In genomic region chr17:65774439-65774838, GRCm38 (mm10) we compare ENCODE assay signal across 20 mouse cellular contexts. TPM values are rescaled to one million over a fixed set of nuclear protein-coding genes. Genes with fewer than 3 reads are reported as not detected.
A peak's percentile ranks its signal among the peaks of the same experiment; 100 is the strongest.
DNase-seq lines count a peak whose midpoint lies in the region; ATAC-seq and TF ChIP-seq lines count a peak whose summit lies in the region.
"Had no signal": no experiment of that assay in that cellular context is flagged by ENCODE, and none has a peak within 500 bp of the region (broad histone marks: within the 10 kb centered on the region; RNA-seq: fewer than 3 reads in every experiment).

No protein-coding gene starts in this region.

- peaks cover 20% of the 10 kb centered on the region for H3K4me1 ChIP-seq in liver, postnatal 0 days (ENCODE audit: insufficient read depth)
- H3K4me1 ChIP-seq in liver, embryonic 12.5 days = peaks cover 35% of the 10 kb centered on the region
- H3K4me1 ChIP-seq in intestine, embryonic 15.5 days (replicated peaks) = peaks cover 19% of the 10 kb centered on the region
- H3K4me1 ChIP-seq in stomach, postnatal 0 days (replicated peaks; ENCODE audit: control insufficient read depth, insufficient read depth) = no peaks in the 10 kb centered on the region

- TF ChIP-seq EP300 in liver, postnatal 0 days (IDR thresholded peaks at IDR 0.05; ENCODE audit: low read depth) = no peak
- TF ChIP-seq EP300 in stomach, postnatal 0 days (optimal IDR thresholded peaks at IDR 0.05) = no peak

- no peak overlapping the region for H3K9ac ChIP-seq in liver, postnatal 0 days (replicated peaks)
- no peak overlapping the region for H3K9ac ChIP-seq in liver, embryonic 12.5 days
- no peak overlapping the region for H3K9ac ChIP-seq in intestine, embryonic 15.5 days
- no peak overlapping the region for H3K9ac ChIP-seq in stomach, postnatal 0 days (ENCODE audit: low read length)
- H3K9ac ChIP-seq: hindbrain, embryonic 13.5 days; limb, embryonic 12.5 days; liver, embryonic 14.5 days; neural tube, embryonic 12.5 days had no signal

- in situ Hi-C loops in Patski (cut with MboI; ENCODE audit: low pct_unique_long_range_greater_than_20kb) = loop anchor here (5.0 kb wide), 2 partner anchors 67 to 167 kb away; no protein-coding TSS in a partner anchor

- no peak overlapping the region for H3K4me2 ChIP-seq in liver, postnatal 0 days (ENCODE audit: low read depth, low read length)
- no peak overlapping the region for H3K4me2 ChIP-seq in liver, embryonic 12.5 days
- H3K4me2 ChIP-seq in intestine, embryonic 15.5 days (replicated peaks) = no peak overlapping the region
- H3K4me2 ChIP-seq in stomach, postnatal 0 days (replicated peaks; ENCODE audit: low read depth) = no peak overlapping the region
- H3K4me2 ChIP-seq: hindbrain, embryonic 13.5 days; limb, embryonic 12.5 days; neural tube, embryonic 12.5 days had no signal

- WGBS in liver, postnatal 0 days (ENCODE audit: insufficient replicate concordance) = 51% methylated on average over 7 of the region's 7 CpGs
- WGBS in liver, embryonic 12.5 days (ENCODE audit: insufficient replicate concordance) = 55% methylated on average over 7 of the region's 7 CpGs
- WGBS in intestine, embryonic 15.5 days = 38% methylated on average over 7 of the region's 7 CpGs
- 47% methylated on average over 7 of the region's 7 CpGs for WGBS in stomach, postnatal 0 days

- H3K4me3 ChIP-seq in liver, postnatal 0 days (ENCODE audit: low read depth, low read length) = no peak overlapping the region
- H3K4me3 ChIP-seq in liver, embryonic 12.5 days = no peak overlapping the region
- no peak overlapping the region for H3K4me3 ChIP-seq in intestine, embryonic 15.5 days (replicated peaks)
- no peak overlapping the region for H3K4me3 ChIP-seq in stomach, postnatal 0 days (ENCODE audit: low read depth, low read length)
- H3K4me3 ChIP-seq: heart, embryonic 10.5 days; hindbrain, embryonic 13.5 days; left cerebral cortex, adult 2 months; limb, embryonic 12.5 days; neural tube, embryonic 12.5 days had no signal

- H3K27ac ChIP-seq in liver, postnatal 0 days (ENCODE audit: low read depth) = no peak overlapping the region
- no peak overlapping the region for H3K27ac ChIP-seq in liver, embryonic 12.5 days
- H3K27ac ChIP-seq in intestine, embryonic 15.5 days = peak overlapping the region; percentile 36; the same call in 1 of the 2 replicates
- no peak overlapping the region for H3K27ac ChIP-seq in stomach, postnatal 0 days (replicated peaks)
- H3K27ac ChIP-seq: heart, embryonic 10.5 days; hindbrain, embryonic 13.5 days; left cerebral cortex, adult 2 months; limb, embryonic 12.5 days; liver, embryonic 14.5 days; neural tube, embryonic 12.5 days had no signal

- peak; percentile 18 for DNase-seq in liver, postnatal 0 days
- DNase-seq in Patski (ENCODE audit: low read depth, low spot score) = no peak
- peak; percentile 47 for DNase-seq in stomach, postnatal 0 days (ENCODE audit: low spot score)
- DNase-seq in spleen, postnatal 14 days (ENCODE audit: low spot score in 2 of 2) = no peak
- DNase-seq in thymus, postnatal 14 days = no peak
- DNase-seq: cerebellum, adult 11 months; cerebellum, postnatal 14 days; gastrocnemius, postnatal 25 days; heart, postnatal 10 days; kidney, adult 8-10 months; thymus, adult 2 months had no signal

- TF ChIP-seq CTCF in liver, postnatal 0 days (IDR thresholded peaks at IDR 0.05; ENCODE audit: low read depth) = no peak
- no peak for TF ChIP-seq CTCF in Patski (IDR thresholded peaks at IDR 0.05)
- no peak for TF ChIP-seq CTCF in stomach, postnatal 0 days (IDR thresholded peaks at IDR 0.05; ENCODE audit: low read depth)

- ATAC-seq in liver, postnatal 0 days = peak; percentile 77
- ATAC-seq in liver, embryonic 12.5 days = no peak
- ATAC-seq in Patski = peak; percentile 23
- peak; percentile 81 for ATAC-seq in intestine, embryonic 15.5 days
- peak; percentile 86 for ATAC-seq in stomach, postnatal 0 days (ENCODE audit: low FRiP score, low TSS enrichment)
- ATAC-seq: lung, postnatal 0 days had no signal

- POLR2A ChIA-PET in Patski (lab: Charles Lee) = interaction anchor here (1.0 kb wide), 1 partner anchor 8 kb away, joined by 6 read pairs; the partner anchor contains the start of gene Ppp4r1

- H3K36me3 ChIP-seq in liver, postnatal 0 days (replicated peaks; ENCODE audit: insufficient read depth, low read length) = no peaks in the 10 kb centered on the region
- H3K36me3 ChIP-seq in liver, embryonic 12.5 days = no peaks in the 10 kb centered on the region
- no peaks in the 10 kb centered on the region for H3K36me3 ChIP-seq in intestine, embryonic 15.5 days
- no peaks in the 10 kb centered on the region for H3K36me3 ChIP-seq in stomach, postnatal 0 days (ENCODE audit: control insufficient read depth, insufficient read depth, low read length)
- H3K36me3 ChIP-seq: heart, embryonic 10.5 days; hindbrain, embryonic 13.5 days; limb, embryonic 12.5 days; neural tube, embryonic 12.5 days had no signal

- peaks cover 18% of the 10 kb centered on the region for H3K27me3 ChIP-seq in liver, postnatal 0 days (ENCODE audit: insufficient read depth, low read length)
- peaks cover 50% of the 10 kb centered on the region for H3K27me3 ChIP-seq in liver, embryonic 12.5 days (replicated peaks)
- H3K27me3 ChIP-seq in Patski = no peaks in the 10 kb centered on the region
- no peaks in the 10 kb centered on the region for H3K27me3 ChIP-seq in intestine, embryonic 15.5 days (replicated peaks)
- H3K27me3 ChIP-seq in stomach, postnatal 0 days (ENCODE audit: control insufficient read depth, insufficient read depth, low read length) = no peaks in the 10 kb centered on the region
- H3K27me3 ChIP-seq: hindbrain, embryonic 13.5 days; neural tube, embryonic 12.5 days had no signal

- CTCF ChIA-PET in Patski (lab: Charles Lee) = interaction anchor here (1.2 kb wide), 2 partner anchors 8 to 68 kb away, joined by 3 read pairs; partner anchors contain the start of gene Ppp4r1

- no peaks in the 10 kb centered on the region for H3K9me3 ChIP-seq in liver, postnatal 0 days (ENCODE audit: low read length)
- H3K9me3 ChIP-seq in liver, embryonic 12.5 days (replicated peaks) = no peaks in the 10 kb centered on the region
- H3K9me3 ChIP-seq in intestine, embryonic 15.5 days = no peaks in the 10 kb centered on the region
- no peaks in the 10 kb centered on the region for H3K9me3 ChIP-seq in stomach, postnatal 0 days (ENCODE audit: control insufficient read depth, low read length)
- H3K9me3 ChIP-seq: heart, embryonic 10.5 days; hindbrain, embryonic 13.5 days; limb, embryonic 12.5 days; neural tube, embryonic 12.5 days had no signal

RNA-seq across cellular contexts. Expression of gene Rab31, which starts 1.9 kb away (rescaled TPM):
- polyA plus RNA-seq in liver, postnatal 0 days (2015; fragmentation: Nextera tagmentation; extraction: Ambion mirVana) = 6.5 and 7.2 TPM in 2 replicates
- 7.0 and 7.7 TPM in 2 replicates for polyA plus RNA-seq in liver, embryonic 12.5 days (2016; fragmentation: Nextera tagmentation; extraction: Ambion mirVana)
- 71.2 TPM for polyA plus RNA-seq in Patski (2021)
- polyA plus RNA-seq in intestine, embryonic 15.5 days (2015; fragmentation: Nextera tagmentation; extraction: Ambion mirVana) = 26.6 and 32.5 TPM in 2 replicates
- polyA plus RNA-seq in stomach, postnatal 0 days (2015; fragmentation: Nextera tagmentation; extraction: Ambion mirVana) = 23.1 and 23.5 TPM in 2 replicates

RNA-seq across cellular contexts. Expression of gene Ppp4r1, which starts 7.9 kb away (rescaled TPM):
- polyA plus RNA-seq in liver, postnatal 0 days (2015; fragmentation: Nextera tagmentation; extraction: Ambion mirVana) = 8.0 TPM in 2 replicates
- polyA plus RNA-seq in liver, embryonic 12.5 days (2016; fragmentation: Nextera tagmentation; extraction: Ambion mirVana) = 17.9 and 18.1 TPM in 2 replicates
- polyA plus RNA-seq in Patski (2021) = 82.3 TPM
- polyA plus RNA-seq in intestine, embryonic 15.5 days (2015; fragmentation: Nextera tagmentation; extraction: Ambion mirVana) = 32.5 and 35.1 TPM in 2 replicates
- polyA plus RNA-seq in stomach, postnatal 0 days (2015; fragmentation: Nextera tagmentation; extraction: Ambion mirVana) = 14.2 and 15.3 TPM in 2 replicates

Comparison
In these comparisons a context has a peak if more than half of its experiments do, and no peak if none do; other contexts are left out.
1. DNase-seq: peak in liver, postnatal 0 days (single experiment) and stomach, postnatal 0 days (single experiment); none in Patski (single experiment), spleen, postnatal 14 days (0 of 2) and thymus, postnatal 14 days (single experiment).